Mouse (Mus musculus) liver, adult 2 months (tissue): ENCODE measurements around the gene Rps25. TPM values are rescaled to one million over a fixed set of nuclear protein-coding genes. Genes with fewer than 3 reads are reported as not detected.
A peak's percentile ranks its signal among the peaks of the same experiment; 100 is the strongest.
"Not testable (repeated sequence)": the region's sequence is repeated elsewhere in the genome, so short reads cannot be mapped to it uniquely, and the experiment has no call there.

Source experiments
- DNase-seq: peaks from one replicate; pipeline ENCODE4 v3.0.0-alpha.2; 2011; ENCODE audit warnings: low read depth, low spot score; ENCODE audit errors: extremely low read depth
- H3K27ac ChIP-seq: fragments of 200-500 bp; replicated peaks from 2 replicates; pipeline ENCODE4 v1.5.1; 2012; ENCODE audit warnings: low read depth, mild to moderate bottlenecking, control low read depth, inconsistent platforms, low read length; ENCODE audit not compliant: insufficient read depth
- H3K27me3 ChIP-seq: fragments of 200-500 bp; 2 replicates; pipeline ENCODE4 v1.6.1; 2012; ENCODE audit warnings: mild to moderate bottlenecking, moderate library complexity, low read length, inconsistent platforms; ENCODE audit not compliant: control insufficient read depth, insufficient read depth
- H3K36me3 ChIP-seq: fragments of 200-500 bp; 2 replicates; pipeline ENCODE4 v1.6.1; 2012; ENCODE audit warnings: low read length, inconsistent platforms; ENCODE audit not compliant: control insufficient read depth, insufficient read depth
- H3K4me1 ChIP-seq: fragments of 200-500 bp; 2 replicates; pipeline ENCODE4 v1.6.1; 2011; ENCODE audit warnings: low read length; ENCODE audit not compliant: control insufficient read depth, insufficient read depth
- H3K4me3 ChIP-seq: fragments of 200-500 bp; 2 replicates; pipeline ENCODE4 v1.5.1; 2011; ENCODE audit warnings: low read depth, mild to moderate bottlenecking, control low read depth, low read length, moderate library complexity; ENCODE audit not compliant: insufficient read depth
- H3K79me2 ChIP-seq: fragments of 200-500 bp; 2 replicates; pipeline ENCODE4 v1.6.1; 2012; ENCODE audit warnings: inconsistent platforms, mild to moderate bottlenecking, low read length, moderate library complexity; ENCODE audit not compliant: control insufficient read depth, insufficient read depth
- H3K9ac ChIP-seq: fragments of 200-500 bp; 2 replicates; pipeline ENCODE4 v1.6.1; 2012; ENCODE audit warnings: low read depth, mild to moderate bottlenecking, control low read depth, inconsistent platforms, low read length
- CTCF ChIP-seq: fragments of 200-500 bp; IDR thresholded peaks from 2 replicates; pipeline ENCODE4 v1.5.1; 2011; ENCODE audit warnings: low read depth, low read length, control low read depth
- POLR2A ChIP-seq: fragments of 200-500 bp; IDR thresholded peaks from 2 replicates; pipeline ENCODE4 v1.6.1; 2011; ENCODE audit warnings: low read length, control low read depth; ENCODE audit not compliant: insufficient read depth; ENCODE audit errors: extremely low read depth
- WGBS: fragments of 180-500 bp; shearing (Covaris S2); methylation state at CpG from one replicate; pipeline ENCODE4 v1.1.7; 2018; 5-methylcytosine and 5-hydroxymethylcytosine counted together
- polyA plus RNA-seq: library from polyadenylated mRNA; depleted of rRNA; stranded (reverse); fragments of >200 nt; gene quantifications from 2 replicates; pipeline ENCODE4 v1.2.3, GENCODE M21; 2012
- total RNA-seq: library from RNA; depleted of rRNA; stranded (reverse); fragments of >200 nt; gene quantifications from 2 replicates; pipeline ENCODE4 v1.2.3, GENCODE M21; 2014

Gene Rps25
- total and polyA plus RNA-seq, 2 experiments, result 82.7 to 516 TPM

GRCm38 (mm10) chr9:44417156-44417891 is 10.4 kb downstream of the Rps25 start:
- Histone ChIP-seq H3K79me2 (peaks cover 6% of the 10 kb centered on the region; the same call in 1 of the 2 replicates), H3K27me3 (no peaks in the 10 kb centered on the region), H3K36me3 (peaks cover 7% of the 10 kb centered on the region), H3K4me3 (peak overlapping the region; percentile 84), H3K27ac (peak overlapping the region; percentile 68), H3K4me1 (peaks cover 4% of the 10 kb centered on the region; the same call in 1 of the 2 replicates), H3K9ac (peak overlapping the region; percentile 87)
- TF ChIP-seq CTCF, result no peak
- TF ChIP-seq POLR2A, result no peak
- WGBS, result 4% methylated on average over 26 of the region's 26 CpGs
- DNase-seq, result no peak

- peak; percentile 77 for DNase-seq
- peaks cover 6% of the 10 kb centered on the region; the same call in 1 of the 2 replicates for H3K79me2 ChIP-seq
- peak overlapping the region; percentile 84 for H3K4me3 ChIP-seq
- H3K9ac ChIP-seq, result peak overlapping the region; percentile 88
- H3K4me1 ChIP-seq, result peaks cover 4% of the 10 kb centered on the region; the same call in 1 of the 2 replicates
- peak overlapping the region; percentile 71 for H3K27ac ChIP-seq
- under 1% methylated on average over 38 of the region's 38 CpGs for WGBS
- peak; percentile 80 for TF ChIP-seq CTCF
- peak; percentile 84 for TF ChIP-seq POLR2A
- H3K27me3 ChIP-seq, result no peaks in the 10 kb centered on the region
- peaks cover 3% of the 10 kb centered on the region for H3K36me3 ChIP-seq
Observed at GRCm38 (mm10) chr9:44417892-44418363, 11.0 kb downstream of the Rps25 start.

- Histone ChIP-seq H3K79me2 (peaks cover 6% of the 10 kb centered on the region; the same call in 1 of the 2 replicates), H3K4me1 (peaks cover 4% of the 10 kb centered on the region; the same call in 1 of the 2 replicates), H3K36me3 (0 out of 2 replicates have a peak, but pooled peaks cover 2% of the 10 kb centered on the region), H3K27ac (peak within 1 kb of the TSS; percentile 71), H3K27me3 (no peaks in the 10 kb centered on the region), H3K4me3 (peak within 1 kb of the TSS; percentile 84), H3K9ac (peak within 1 kb of the TSS; percentile 88)
- TF ChIP-seq POLR2A (no peak), CTCF (no peak)
- no peak for DNase-seq
- WGBS, result 80% methylated on average over 14 of the region's 14 CpGs
Observed at GRCm38 (mm10) chr9:44418519-44419385, 11.8 kb downstream of the Rps25 start, which contains the start of gene Ccdc84. Ccdc84 (minus strand) TSS chr9:44418569.

GRCm38 (mm10) chr9:44419730-44420129 is 12.8 kb downstream of the Rps25 start:
- not testable (repeated sequence) for H3K27ac ChIP-seq, H3K27me3 ChIP-seq, DNase-seq, H3K36me3 ChIP-seq, H3K4me1 ChIP-seq, H3K9ac ChIP-seq, H3K4me3 ChIP-seq, H3K79me2 ChIP-seq
- WGBS, result 96% methylated on average over 9 of the region's 9 CpGs

- Histone ChIP-seq H3K4me3 (no peak overlapping the region), H3K27ac (no peak overlapping the region), H3K36me3 (no peaks in the 10 kb centered on the region)
Observed at GRCm38 (mm10) chr9:44420280-44420898, 13.4 kb downstream of the Rps25 start.

More at GRCm38 (mm10) chr9:44420280-44420898, 13.4 kb downstream of the Rps25 start:
- TF ChIP-seq POLR2A (no peak), CTCF (no peak)
- WGBS, result 72% methylated on average over 5 of the region's 5 CpGs
- no peaks in the 10 kb centered on the region for H3K27me3 ChIP-seq
- H3K9ac ChIP-seq, result no peak overlapping the region
- peaks cover 6% of the 10 kb centered on the region; the same call in 1 of the 2 replicates for H3K79me2 ChIP-seq
- H3K4me1 ChIP-seq, result peaks cover 4% of the 10 kb centered on the region; the same call in 1 of the 2 replicates
- DNase-seq, result no peak
